Mouse (Mus musculus): Measurements from ENCODE around the gene Snx30.

GRCm38 (mm10) chr4:59761365-59761729, 44.3 kb upstream of the Snx30 start:
- TF ChIP-seq POLR2A (IDR thresholded peaks at IDR 0.05; ENCODE audit: extremely low read depth, insufficient read depth, low read length) = no peak
- no peak for TF ChIP-seq CTCF (IDR thresholded peaks at IDR 0.05; ENCODE audit: low read depth, low read length)

Measured in liver, adult 2 months (tissue).